Comparison of ENCODE assay signal across 8 mouse cellular contexts in genomic region chr17:9764041-9764606, GRCm38 (mm10).
DNase-seq lines count a peak whose midpoint lies in the region; ATAC-seq lines count a peak whose summit lies in the region.

No protein-coding gene starts in this region.

- ATAC-seq in midbrain, embryonic 13.5 days, result peak; percentile 56; the same call in 1 of the 2 replicates

- peak overlapping the region; percentile 65 for H3K4me2 ChIP-seq in midbrain, embryonic 13.5 days (replicated peaks)

- no peaks in the 10 kb centered on the region for H3K36me3 ChIP-seq in hindbrain, embryonic 10.5 days
- H3K36me3 ChIP-seq in midbrain, embryonic 13.5 days, result no peaks in the 10 kb centered on the region

- peak; percentile 27 for DNase-seq in cerebellum, adult 11-12 months
- DNase-seq in cerebellum, adult 8-10 months, result no peak
- peak; percentile 32 to 46 for DNase-seq in cerebellum, postnatal 25 days
- DNase-seq in hindbrain, embryonic 10.5 days (ENCODE audit: low spot score), result peak; percentile 60
- DNase-seq in urinary bladder, postnatal 25 days (ENCODE audit: low spot score), result no peak
- DNase-seq in frontal cortex, postnatal 36 days (ENCODE audit: low spot score in 2 of 2), result no peak
- DNase-seq in layer of hippocampus, adult 8-10 months (ENCODE audit: low spot score in 2 of 2), result no peak

- H3K9me3 ChIP-seq in hindbrain, embryonic 10.5 days, result no peaks in the 10 kb centered on the region
- H3K9me3 ChIP-seq in midbrain, embryonic 13.5 days, result no peaks in the 10 kb centered on the region

- H3K9ac ChIP-seq in midbrain, embryonic 13.5 days (replicated peaks), result peak overlapping the region; percentile 61

- WGBS in hindbrain, embryonic 10.5 days, result 3% methylated on average over 9 of the region's 9 CpGs
- 4% methylated on average over 9 of the region's 9 CpGs for WGBS in midbrain, embryonic 13.5 days

- peaks cover 72% of the 10 kb centered on the region for H3K4me1 ChIP-seq in hindbrain, embryonic 10.5 days (replicated peaks)
- H3K4me1 ChIP-seq in midbrain, embryonic 13.5 days (replicated peaks), result peaks cover 58% of the 10 kb centered on the region

- 0 out of 2 replicates have a peak, but pooled peaks cover 4% of the 10 kb centered on the region for H3K27me3 ChIP-seq in hindbrain, embryonic 10.5 days (ENCODE audit: insufficient read depth, poor library complexity, severe bottlenecking)
- no peaks in the 10 kb centered on the region for H3K27me3 ChIP-seq in midbrain, embryonic 13.5 days

- H3K4me3 ChIP-seq in hindbrain, embryonic 10.5 days, result peak overlapping the region; percentile 53
- H3K4me3 ChIP-seq in midbrain, embryonic 13.5 days (replicated peaks), result peak overlapping the region; percentile 28

- peak overlapping the region; percentile 90 for H3K27ac ChIP-seq in hindbrain, embryonic 10.5 days
- H3K27ac ChIP-seq in midbrain, embryonic 13.5 days, result peak overlapping the region; percentile 88

Comparison
In these comparisons a context has a peak if more than half of its experiments do, and no peak if none do; other contexts are left out.
1. DNase-seq: peak in cerebellum, adult 11-12 months (single experiment), cerebellum, postnatal 25 days (2 of 2) and hindbrain, embryonic 10.5 days (single experiment); none in cerebellum, adult 8-10 months (single experiment), urinary bladder, postnatal 25 days (single experiment), frontal cortex, postnatal 36 days (0 of 2) and layer of hippocampus, adult 8-10 months (0 of 2).